Mouse (Mus musculus) heart, adult 8-10 months (tissue): ENCODE data around the gene Fam208b. TPM values are rescaled to one million over a fixed set of nuclear protein-coding genes. Genes with fewer than 3 reads are reported as not detected.
A peak's percentile ranks its signal among the peaks of the same experiment; 100 is the strongest.

Experiments used
- DNase-seq: peaks from one replicate; pipeline ENCODE4 v3.0.0; 2022; ENCODE audit warnings: low spot score
- total RNA-seq, 4 experiments: library from RNA; stranded (reverse); gene quantifications; 2 replicates each; pipeline ENCODE4 v1.2.4; 2022

Gene Fam208b
- total RNA-seq = 10 to 100 TPM; 10.5 to 14.1 (median 12.5) TPM

DNA sequence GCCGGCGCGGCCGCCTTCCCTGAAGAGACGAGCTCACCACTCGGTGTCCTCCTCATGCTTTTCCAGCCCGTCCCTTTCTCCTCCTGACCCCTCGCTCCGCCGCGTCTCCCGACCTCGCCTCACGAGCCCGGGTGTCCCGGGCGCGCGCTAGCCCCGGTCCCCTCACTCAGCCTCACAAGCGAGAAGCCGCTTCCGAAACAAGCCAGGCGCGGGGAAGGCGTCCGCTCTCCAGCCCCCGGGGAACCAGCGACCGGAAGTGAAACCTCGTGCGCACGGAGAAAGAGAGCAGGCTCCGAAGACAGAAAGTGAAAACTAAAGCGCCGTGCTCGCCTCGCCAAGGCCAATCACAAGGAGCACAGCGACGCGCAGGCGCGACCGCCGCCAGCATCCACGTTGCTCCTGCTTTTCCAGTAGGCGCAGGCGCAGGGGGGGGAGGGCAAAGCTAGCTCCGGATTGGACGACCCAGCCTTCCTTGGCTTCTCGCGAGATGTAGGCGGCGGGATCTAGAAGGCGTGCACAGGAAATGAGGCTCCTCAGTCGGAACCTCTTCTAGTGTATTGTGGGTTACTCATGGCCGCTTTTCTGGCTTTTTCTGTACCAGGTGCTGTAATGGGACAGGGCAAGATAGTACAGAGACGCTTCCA, at the start of gene Fam208b:
Gene Fam208b, minus strand, starts transcription at position 314 of the 644 bp plus-strand sequence.
- peak; percentile 97 for DNase-seq

- DNase-seq = no peak
Measured at GRCm38 (mm10) chr13:3659163-3660160, 48.6 kb upstream of the Fam208b start.

- no peak for DNase-seq
Measured at GRCm38 (mm10) chr13:3654432-3654831, 43.5 kb upstream of the Fam208b start.

- DNase-seq = no peak
Measured at GRCm38 (mm10) chr13:3650569-3650968, 39.7 kb upstream of the Fam208b start.

GRCm38 (mm10) chr13:3646566-3646965, 35.7 kb upstream of the Fam208b start:
- no peak for DNase-seq

DNA sequence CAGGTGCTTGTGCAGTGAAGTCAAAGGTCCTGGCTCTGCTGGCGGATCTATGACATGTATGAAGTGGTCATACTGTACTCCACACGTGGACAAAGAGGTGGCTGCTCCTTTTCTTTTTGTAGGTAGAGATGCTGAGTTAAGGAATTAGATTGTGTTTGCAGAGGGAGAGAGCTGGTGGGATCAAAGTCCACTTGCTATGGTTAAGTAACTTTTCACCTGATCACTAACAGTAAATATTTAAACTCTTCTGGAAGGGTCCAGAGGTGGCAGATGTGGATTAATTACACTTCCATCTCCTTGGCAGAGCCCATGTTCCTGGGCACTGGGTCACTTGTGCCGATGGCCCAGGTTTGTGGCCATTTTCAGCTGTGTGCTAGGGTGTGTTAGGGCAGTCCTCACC, 35.0 kb upstream of the Fam208b start:
- DNase-seq = no peak

GRCm38 (mm10) chr13:3644871-3645270, 34.0 kb upstream of the Fam208b start:
- no peak for DNase-seq

DNA sequence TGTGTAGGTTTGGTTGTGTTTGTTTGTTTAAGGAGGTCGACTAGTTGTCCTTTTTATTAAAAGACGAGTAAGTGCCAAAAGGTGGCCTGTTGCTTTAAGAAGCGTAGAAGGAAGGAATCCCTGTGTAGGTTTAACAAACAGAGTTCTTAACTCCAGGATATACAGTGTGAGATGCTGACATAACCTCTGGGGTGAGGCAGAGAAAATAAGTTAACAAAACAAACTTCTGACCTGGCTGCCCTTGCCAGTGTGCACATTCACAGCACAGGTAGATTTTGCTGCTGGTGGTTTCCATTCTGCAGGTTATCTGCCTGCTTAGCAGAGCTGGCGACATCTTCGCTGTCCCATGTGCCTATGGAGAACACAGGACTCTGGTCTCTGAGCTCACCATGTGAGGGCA, 31.6 kb upstream of the Fam208b start:
- no peak for DNase-seq

DNA sequence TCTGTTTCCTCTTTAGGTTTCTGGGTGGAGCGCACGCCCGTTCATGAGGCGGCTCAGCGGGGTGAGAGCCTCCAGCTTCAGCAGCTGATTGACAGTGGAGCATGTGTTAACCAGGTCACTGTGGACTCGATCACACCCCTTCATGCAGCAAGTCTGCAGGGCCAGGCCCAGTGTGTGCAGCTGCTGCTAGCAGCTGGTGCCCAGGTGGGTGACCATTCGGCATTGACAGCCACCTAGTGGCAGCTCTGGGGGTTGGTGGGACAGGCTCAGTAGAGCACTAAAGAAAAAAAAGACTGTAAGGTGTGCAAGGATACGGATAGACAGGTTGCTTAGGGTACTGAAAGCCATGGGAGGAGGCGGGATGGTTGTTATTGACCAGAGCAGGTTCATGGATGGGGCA, 31.1 kb upstream of the Fam208b start:
- DNase-seq = no peak

- DNase-seq = peak; percentile 24
Measured at GRCm38 (mm10) chr13:3636797-3637196, 25.9 kb upstream of the Fam208b start.

GRCm38 (mm10) chr13:3635076-3635475, 24.2 kb upstream of the Fam208b start:
- DNase-seq = no peak

DNA sequence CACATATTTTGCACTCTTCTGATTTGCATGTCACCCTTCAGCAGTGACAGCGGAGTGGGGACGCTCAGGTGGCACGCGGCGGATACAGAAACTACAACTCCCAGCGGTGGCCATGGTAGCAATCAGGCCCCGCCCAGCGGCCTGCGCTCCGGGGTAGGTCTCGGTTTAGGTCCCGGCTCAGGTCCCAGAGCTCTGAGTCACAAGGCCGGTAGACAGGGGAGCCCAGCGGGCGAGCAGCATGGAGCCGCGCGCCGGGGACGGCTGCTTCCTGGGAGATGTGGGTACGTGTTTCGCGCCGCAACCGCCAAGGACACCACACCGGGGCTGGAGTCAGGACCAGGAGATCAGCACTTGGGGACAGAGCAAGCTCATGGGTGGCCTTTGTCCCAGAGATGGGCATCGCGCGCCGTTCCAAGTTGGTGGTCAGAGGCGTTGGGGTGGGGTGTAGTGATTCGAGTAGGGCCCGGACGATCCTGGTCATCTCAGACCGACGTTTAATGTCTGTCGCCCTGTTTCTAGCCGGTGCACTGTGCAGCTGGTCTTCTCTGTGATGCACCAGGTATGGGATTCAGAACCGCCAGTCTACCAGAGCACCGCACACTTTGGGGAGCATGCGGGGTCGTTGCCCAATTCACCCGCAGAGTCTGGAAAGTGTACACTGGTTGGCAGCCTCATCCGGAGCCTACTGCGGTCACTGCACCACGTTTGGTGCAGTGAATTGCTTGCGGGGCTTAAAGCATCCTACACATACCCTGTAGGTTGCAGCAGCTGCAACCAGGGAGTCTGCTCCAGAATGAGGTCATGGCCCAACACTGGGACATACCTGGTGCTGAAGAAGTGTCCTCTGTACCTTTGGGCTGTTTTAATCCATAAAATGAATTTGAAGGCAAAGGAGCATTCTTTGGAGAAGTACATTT, 23.2 kb upstream of the Fam208b start, which contains the start of gene Asb13:
Gene Asb13, plus strand, starts transcription at position 138 of the 917 bp plus-strand sequence.
- DNase-seq = peak; percentile 86

- no peak for DNase-seq
Measured at GRCm38 (mm10) chr13:3633131-3633530, 22.2 kb upstream of the Fam208b start.

DNA sequence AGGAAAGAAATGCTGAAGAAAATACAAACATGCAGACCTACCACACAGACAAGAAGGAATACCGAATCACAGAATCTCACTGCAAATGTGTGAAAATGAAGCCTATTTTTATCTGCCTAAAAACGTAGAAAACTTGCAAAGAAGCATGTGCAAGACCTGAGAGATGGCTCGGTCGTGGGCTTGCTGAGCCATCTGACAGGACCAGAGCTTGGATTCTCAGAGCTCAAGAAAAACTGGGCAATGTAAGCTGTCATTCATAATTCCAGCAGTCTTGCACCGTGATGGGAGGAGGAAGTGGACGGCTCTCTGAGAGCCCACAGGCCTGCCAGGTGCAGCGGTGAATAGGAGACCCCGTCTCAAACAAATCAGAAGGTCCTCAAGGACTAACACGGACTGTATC, 21.6 kb upstream of the Fam208b start:
- no peak for DNase-seq

DNA sequence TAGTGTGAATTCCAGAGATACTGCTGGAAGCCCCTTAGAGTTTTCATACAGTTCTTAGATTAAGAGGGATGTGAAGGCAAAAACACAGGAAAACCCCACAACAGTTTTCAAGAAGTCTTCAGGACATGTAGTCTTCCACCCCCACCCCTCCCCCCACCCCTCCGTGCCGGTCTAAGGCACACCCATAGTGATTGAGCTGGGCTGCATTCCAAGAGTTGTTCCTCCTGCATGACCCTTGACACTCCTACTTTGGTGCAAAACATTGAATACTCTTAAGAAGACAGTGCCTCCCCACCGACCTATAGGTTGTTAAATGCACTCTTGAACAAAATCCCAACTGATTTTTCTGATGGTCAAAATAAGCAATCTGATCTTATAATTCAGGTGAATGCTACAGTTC, 17.2 kb upstream of the Fam208b start:
- no peak for DNase-seq

GRCm38 (mm10) chr13:3627139-3627538, 16.2 kb upstream of the Fam208b start:
- no peak for DNase-seq

DNA sequence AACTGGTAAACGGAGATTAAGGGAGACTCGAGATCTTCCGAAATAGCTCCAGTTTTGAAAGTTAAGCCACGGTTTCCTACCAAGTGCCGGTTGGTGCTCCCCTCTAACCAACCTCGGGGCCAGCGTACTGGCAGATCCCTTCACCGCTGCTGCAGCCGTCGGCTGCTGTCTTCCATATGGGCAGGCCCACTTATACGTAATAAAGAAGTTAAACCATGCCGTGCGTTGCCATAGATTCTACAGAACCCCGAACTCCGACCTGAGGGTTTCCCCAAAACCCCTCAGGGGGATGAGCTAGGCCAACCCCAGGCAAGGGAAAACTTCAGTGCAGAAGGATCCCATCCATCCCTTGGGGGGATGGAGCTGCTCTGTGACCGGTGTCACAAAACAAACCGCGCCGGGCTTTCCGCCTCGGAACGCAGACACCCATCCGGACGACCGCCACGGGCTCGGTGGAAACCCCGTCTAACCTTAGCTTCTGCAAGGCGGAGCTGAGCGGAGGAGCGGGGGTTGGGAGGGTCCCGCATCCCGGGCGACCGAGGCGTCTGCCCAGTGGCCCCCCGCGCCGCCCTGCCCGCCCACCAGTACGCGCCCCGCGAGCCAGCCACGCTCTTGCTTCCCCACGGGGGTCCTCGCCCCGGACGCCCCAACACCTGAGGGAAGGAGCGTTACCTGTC, 652 bp downstream of the Fam208b start:
- peak; percentile 18 for DNase-seq

DNA sequence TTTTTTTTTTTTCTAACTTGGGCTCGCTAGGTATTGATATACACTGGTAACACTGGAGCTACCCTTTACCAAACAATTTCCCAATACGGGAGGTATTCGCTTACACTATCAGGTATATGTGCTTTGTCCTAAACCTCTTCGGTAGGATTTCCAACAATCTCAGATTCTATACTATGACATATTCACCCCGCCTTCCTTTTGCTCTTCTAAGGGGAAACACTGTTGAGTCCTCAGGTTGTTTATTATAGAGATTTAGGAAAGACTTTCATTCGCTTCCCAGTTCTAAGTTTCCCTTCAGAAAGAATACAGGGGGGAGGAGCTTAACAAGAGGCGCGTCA, 1.2 kb downstream of the Fam208b start:
- peak; percentile 13 for DNase-seq

DNA sequence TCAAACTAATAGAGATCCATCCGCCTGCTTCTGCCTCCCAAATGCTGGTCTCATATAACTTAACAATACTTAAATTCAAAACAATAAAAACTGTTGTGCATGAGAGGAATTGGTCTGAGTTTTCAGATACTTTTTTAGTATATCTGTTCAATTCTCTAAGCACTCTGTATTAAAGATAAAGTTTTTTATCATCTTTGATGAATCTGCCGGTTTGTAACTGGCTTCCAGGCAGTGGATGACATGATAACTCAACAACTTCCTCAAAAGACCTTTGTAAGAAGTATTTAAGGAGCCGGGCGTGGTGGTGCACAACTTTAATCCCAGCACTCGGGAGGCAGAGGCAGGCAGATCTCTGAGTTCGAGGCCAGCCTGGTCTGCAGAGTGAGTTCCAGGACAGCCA, 14.7 kb downstream of the Fam208b start:
- DNase-seq = no peak

GRCm38 (mm10) chr13:3594311-3594710, 16.6 kb downstream of the Fam208b start:
- no peak for DNase-seq

DNA sequence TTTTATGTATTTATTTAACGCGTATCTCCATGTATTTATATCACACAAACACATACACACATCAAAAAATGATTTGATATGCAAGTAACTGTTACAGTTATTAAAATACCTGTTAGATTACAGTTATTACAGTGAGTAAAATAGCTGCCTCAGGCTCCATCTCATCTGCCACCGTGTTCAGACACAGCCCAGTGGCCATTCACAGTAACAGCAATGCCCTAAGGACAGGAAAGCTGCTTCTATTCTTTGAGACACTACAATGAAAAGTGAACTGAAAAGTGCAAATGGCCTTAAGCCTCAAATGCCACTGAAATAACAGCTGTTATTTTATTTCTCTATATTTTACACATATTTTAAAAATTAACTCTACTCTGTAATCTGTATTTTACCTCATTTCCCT, 20.1 kb downstream of the Fam208b start:
- no peak for DNase-seq
